ENCODE assay signal across 19 mouse cellular contexts in genomic region chr4:139487085-139487484, GRCm38 (mm10). TPM values are rescaled to one million over a fixed set of nuclear protein-coding genes. Genes with fewer than 3 reads are reported as not detected.
A peak's percentile ranks its signal among the peaks of the same experiment; 100 is the strongest.
DNase-seq lines count a peak whose midpoint lies in the region; ATAC-seq and TF ChIP-seq lines count a peak whose summit lies in the region.
"Had no signal": no experiment of that assay in that cellular context is flagged by ENCODE, and none has a peak within 500 bp of the region (broad histone marks: within the 10 kb centered on the region; RNA-seq: fewer than 3 reads in every experiment).

No protein-coding gene starts in this region.

- H3K36me3 ChIP-seq in forebrain, embryonic 10.5 days (replicated peaks), result peaks cover 99% of the 10 kb centered on the region
- peaks cover 17% of the 10 kb centered on the region; the same call in 1 of the 2 replicates for H3K36me3 ChIP-seq in forebrain, embryonic 16.5 days (ENCODE audit: control insufficient read depth, insufficient read depth)
- H3K36me3 ChIP-seq in forebrain, embryonic 13.5 days (ENCODE audit: poor library complexity, severe bottlenecking), result peaks cover 97% of the 10 kb centered on the region
- peaks cover 98% of the 10 kb centered on the region for H3K36me3 ChIP-seq in liver, embryonic 12.5 days
- peaks cover 38% of the 10 kb centered on the region for H3K36me3 ChIP-seq in thymus, adult 2 months (ENCODE audit: control insufficient read depth, insufficient read depth, low read length)

- 59% methylated on average over 10 of the region's 10 CpGs for WGBS in forebrain, embryonic 10.5 days
- 31% methylated on average over 10 of the region's 10 CpGs for WGBS in forebrain, embryonic 16.5 days
- 31% methylated on average over 10 of the region's 10 CpGs for WGBS in forebrain, embryonic 13.5 days
- 86% methylated on average over 10 of the region's 10 CpGs for WGBS in liver, embryonic 12.5 days (ENCODE audit: insufficient replicate concordance)
- WGBS in thymus, adult 2 months, result 87% methylated on average over 10 of the region's 10 CpGs

- no peaks in the 10 kb centered on the region for H3K9me3 ChIP-seq in forebrain, embryonic 10.5 days
- no peaks in the 10 kb centered on the region for H3K9me3 ChIP-seq in forebrain, embryonic 16.5 days (ENCODE audit: control insufficient read depth, low read length)
- no peaks in the 10 kb centered on the region for H3K9me3 ChIP-seq in forebrain, embryonic 13.5 days (replicated peaks)
- H3K9me3 ChIP-seq in liver, embryonic 12.5 days (replicated peaks), result no peaks in the 10 kb centered on the region
- H3K9me3 ChIP-seq: heart, embryonic 13.5 days; lung, embryonic 15.5 days; megakaryocyte, embryonic 14.5 days had no signal

- no peak for ATAC-seq in forebrain, embryonic 16.5 days
- no peak for ATAC-seq in forebrain, embryonic 13.5 days
- ATAC-seq in liver, embryonic 12.5 days, result no peak
- ATAC-seq: intestine, postnatal 0 days had no signal

- H3K27me3 ChIP-seq in forebrain, embryonic 10.5 days (ENCODE audit: poor library complexity, severe bottlenecking), result no peaks in the 10 kb centered on the region
- no peaks in the 10 kb centered on the region for H3K27me3 ChIP-seq in forebrain, embryonic 16.5 days (replicated peaks; ENCODE audit: control insufficient read depth, insufficient read depth, low read length)
- H3K27me3 ChIP-seq in forebrain, embryonic 13.5 days, result no peaks in the 10 kb centered on the region
- H3K27me3 ChIP-seq in liver, embryonic 12.5 days (replicated peaks), result no peaks in the 10 kb centered on the region
- no peaks in the 10 kb centered on the region for H3K27me3 ChIP-seq in thymus, adult 2 months (ENCODE audit: control insufficient read depth, insufficient read depth, low read length)
- H3K27me3 ChIP-seq: heart, embryonic 13.5 days; lung, embryonic 15.5 days; megakaryocyte, embryonic 14.5 days had no signal

- H3K4me1 ChIP-seq in forebrain, embryonic 10.5 days, result peaks cover 11% of the 10 kb centered on the region
- no peaks in the 10 kb centered on the region for H3K4me1 ChIP-seq in forebrain, embryonic 16.5 days (replicated peaks; ENCODE audit: control insufficient read depth, insufficient read depth, low read length)
- peaks cover 8% of the 10 kb centered on the region; the same call in 1 of the 2 replicates for H3K4me1 ChIP-seq in forebrain, embryonic 13.5 days
- H3K4me1 ChIP-seq in liver, embryonic 12.5 days, result no peaks in the 10 kb centered on the region; the same call in 1 of the 2 replicates
- no peaks in the 10 kb centered on the region for H3K4me1 ChIP-seq in thymus, adult 2 months (replicated peaks; ENCODE audit: control insufficient read depth, insufficient read depth, low read length)
- H3K4me1 ChIP-seq: lung, embryonic 15.5 days had no signal

- H3K4me3 ChIP-seq in forebrain, embryonic 10.5 days, result no peak overlapping the region
- no peak overlapping the region for H3K4me3 ChIP-seq in forebrain, embryonic 16.5 days (replicated peaks; ENCODE audit: low read length)
- no peak overlapping the region for H3K4me3 ChIP-seq in forebrain, embryonic 13.5 days
- no peak overlapping the region for H3K4me3 ChIP-seq in liver, embryonic 12.5 days
- no peak overlapping the region for H3K4me3 ChIP-seq in thymus, adult 2 months (ENCODE audit: control insufficient read depth, insufficient read depth, low read length)
- H3K4me3 ChIP-seq: heart, embryonic 13.5 days; lung, embryonic 15.5 days; megakaryocyte, embryonic 14.5 days had no signal

- H3K9ac ChIP-seq in forebrain, embryonic 16.5 days (replicated peaks; ENCODE audit: low read depth, low read length), result no peak overlapping the region
- H3K9ac ChIP-seq in forebrain, embryonic 13.5 days, result no peak overlapping the region
- H3K9ac ChIP-seq in liver, embryonic 12.5 days, result no peak overlapping the region
- H3K9ac ChIP-seq: heart, embryonic 13.5 days; lung, embryonic 15.5 days had no signal

- no peak overlapping the region for H3K4me2 ChIP-seq in forebrain, embryonic 16.5 days (ENCODE audit: low read length)
- H3K4me2 ChIP-seq in forebrain, embryonic 13.5 days, result no peak overlapping the region
- H3K4me2 ChIP-seq in liver, embryonic 12.5 days, result no peak overlapping the region
- H3K4me2 ChIP-seq: heart, embryonic 13.5 days; liver, embryonic 11.5 days; lung, embryonic 15.5 days had no signal

- no peak for DNase-seq in forebrain, embryonic 10.5 days (ENCODE audit: extremely low spot score, low spot score)
- DNase-seq in retina, postnatal 1 day, result peak; percentile 24
- no peak for DNase-seq in retina, embryonic 14.5 days (ENCODE audit: low spot score)
- no peak for DNase-seq in thymus, adult 2 months
- DNase-seq in heart, adult 11 months, result no peak
- DNase-seq: adrenal gland, adult 8-10 months; cerebellum, adult 9-10 months; gastrocnemius, postnatal 14 days; kidney, postnatal 14 days; layer of hippocampus, adult 9-11 months; right cerebral cortex, postnatal 14 days had no signal

- H3K27ac ChIP-seq in forebrain, embryonic 10.5 days, result peak overlapping the region; percentile 60
- H3K27ac ChIP-seq in forebrain, embryonic 16.5 days (ENCODE audit: low read length), result no peak overlapping the region
- peak overlapping the region; percentile 40; the same call in 1 of the 2 replicates for H3K27ac ChIP-seq in forebrain, embryonic 13.5 days
- H3K27ac ChIP-seq in liver, embryonic 12.5 days, result no peak overlapping the region
- no peak overlapping the region for H3K27ac ChIP-seq in thymus, adult 2 months (ENCODE audit: control insufficient read depth, insufficient read depth, low read length)
- H3K27ac ChIP-seq: heart, embryonic 13.5 days; lung, embryonic 15.5 days had no signal

- TF ChIP-seq CTCF in thymus, adult 2 months (IDR thresholded peaks at IDR 0.05; ENCODE audit: borderline replicate concordance, control insufficient read depth, extremely low read depth, insufficient read depth, low read length, poor library complexity), result no peak

- TF ChIP-seq POLR2A in thymus, adult 2 months (IDR thresholded peaks at IDR 0.05; ENCODE audit: control insufficient read depth, extremely low read depth, insufficient read depth, low read length, poor library complexity), result no peak

RNA-seq across cellular contexts. Expression of gene Iffo2, which starts 43.3 kb away (rescaled TPM):
- polyA plus RNA-seq in forebrain, embryonic 10.5 days (2016; fragmentation: Nextera tagmentation; extraction: Ambion mirVana), result 2.3 and 3.0 TPM in 2 replicates
- polyA plus RNA-seq in forebrain, embryonic 16.5 days (2015; fragmentation: Nextera tagmentation; extraction: Ambion mirVana), result 4.6 and 4.8 TPM in 2 replicates
- 3.6 and 4.2 TPM in 2 replicates for polyA plus RNA-seq in forebrain, embryonic 13.5 days (2015; fragmentation: Nextera tagmentation; extraction: Ambion mirVana)
- polyA plus RNA-seq in liver, embryonic 12.5 days (2016; fragmentation: Nextera tagmentation; extraction: Ambion mirVana), result 1.8 and 2.3 TPM in 2 replicates
- 5.4 and 5.8 TPM in 2 replicates for polyA plus RNA-seq in thymus, adult 2 months (2012; rRNA removed)

Comparison
In these comparisons a context has a peak if more than half of its experiments do, and no peak if none do; other contexts are left out.
1. H3K27ac ChIP-seq: peak in forebrain, embryonic 10.5 days (single experiment) and forebrain, embryonic 13.5 days (single experiment); none in forebrain, embryonic 16.5 days (single experiment), liver, embryonic 12.5 days (single experiment) and thymus, adult 2 months (single experiment).